Mouse (Mus musculus) ES-Bruce4 (cell line): ENCODE data around the gene Fxyd1. TPM values are rescaled to one million over a fixed set of nuclear protein-coding genes. Genes with fewer than 3 reads are reported as not detected.

Source experiments
- H3K27ac ChIP-seq: 2 replicates; pipeline ENCODE4 v1.5.1; 2012; ENCODE audit warnings: low read length, inconsistent platforms; ENCODE audit not compliant: insufficient read depth
- H3K27me3 ChIP-seq: 2 replicates; pipeline ENCODE4 v1.6.1; 2012; ENCODE audit warnings: mild to moderate bottlenecking, low read length, inconsistent platforms; ENCODE audit not compliant: control insufficient read depth, poor library complexity, insufficient read depth, severe bottlenecking
- H3K36me3 ChIP-seq: 2 replicates; pipeline ENCODE4 v1.6.1; 2012; ENCODE audit warnings: inconsistent platforms, mild to moderate bottlenecking, low read length, moderate library complexity; ENCODE audit not compliant: control insufficient read depth, poor library complexity, insufficient read depth, severe bottlenecking
- H3K4me1 ChIP-seq: one replicate; pipeline ENCODE4 v1.8.1; 2011; ENCODE audit warnings: low read length; ENCODE audit not compliant: control insufficient read depth, insufficient read depth
- H3K4me3 ChIP-seq: 2 replicates; pipeline ENCODE4 v1.5.1; 2011; ENCODE audit warnings: low read depth, mild to moderate bottlenecking, low read length
- H3K9ac ChIP-seq: 2 replicates; pipeline ENCODE4 v1.6.1; 2012; ENCODE audit warnings: low read depth, mild to moderate bottlenecking, inconsistent platforms; ENCODE audit not compliant: poor library complexity, severe bottlenecking
- H3K9me3 ChIP-seq: replicated peaks from 2 replicates; pipeline ENCODE4 v1.6.1; 2012; ENCODE audit warnings: mild to moderate bottlenecking, low read length, inconsistent platforms; ENCODE audit not compliant: control insufficient read depth, poor library complexity, insufficient read depth, severe bottlenecking
- CTCF ChIP-seq: IDR thresholded peaks from one replicate; pipeline ENCODE4 v1.8.1; 2011; ENCODE audit warnings: low read depth, low read length
- EP300 ChIP-seq: IDR thresholded peaks from 2 replicates; pipeline ENCODE4 v1.6.1; 2011; ENCODE audit warnings: low read depth, low read length; ENCODE audit not compliant: insufficient read depth
- POLR2A ChIP-seq: IDR thresholded peaks from one replicate; pipeline ENCODE4 v1.8.1; 2011; ENCODE audit warnings: low read length; ENCODE audit not compliant: insufficient read depth
- polyA plus RNA-seq: library from polyadenylated mRNA; stranded (reverse); fragments of >200 nt; gene quantifications from 2 replicates; pipeline ENCODE4 v1.2.4, GENCODE M21; 2011; ENCODE audit warnings: low read depth; ENCODE audit not compliant: missing spikeins, insufficient read depth, insufficient read length

Fxyd1 gene
- polyA plus RNA-seq, 1 experiment, result 2.1 TPM

DNA sequence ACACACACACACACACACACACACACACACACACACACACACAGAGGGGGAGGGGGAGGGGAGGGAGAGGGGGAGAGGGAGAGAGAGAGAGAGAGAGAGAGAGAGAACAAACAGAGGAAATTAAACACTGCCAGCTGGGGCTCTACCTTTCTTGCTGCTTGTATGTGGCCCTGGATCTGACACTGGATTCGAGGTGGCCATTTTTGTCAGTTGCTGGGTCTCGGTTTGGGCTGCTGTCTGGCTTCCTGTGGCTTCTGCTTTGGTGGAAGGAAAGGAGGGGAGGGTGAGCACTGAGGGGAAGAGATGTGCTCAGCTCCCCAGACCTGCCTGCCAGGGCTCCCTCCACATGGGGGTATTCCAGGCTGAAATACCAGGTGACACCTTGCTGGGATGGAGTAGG is 19.3 kb downstream of the Fxyd1 start:
- TF ChIP-seq EP300, result no peak
- TF ChIP-seq CTCF, result no peak
- TF ChIP-seq POLR2A, result no peak
- Histone ChIP-seq H3K9me3 (no peaks in the 10 kb centered on the region), H3K27me3 (no peaks in the 10 kb centered on the region), H3K4me1 (no peaks in the 10 kb centered on the region), H3K9ac (no peak overlapping the region), H3K27ac (no peak overlapping the region), H3K4me3 (no peak overlapping the region), H3K36me3 (no peaks in the 10 kb centered on the region)

DNA sequence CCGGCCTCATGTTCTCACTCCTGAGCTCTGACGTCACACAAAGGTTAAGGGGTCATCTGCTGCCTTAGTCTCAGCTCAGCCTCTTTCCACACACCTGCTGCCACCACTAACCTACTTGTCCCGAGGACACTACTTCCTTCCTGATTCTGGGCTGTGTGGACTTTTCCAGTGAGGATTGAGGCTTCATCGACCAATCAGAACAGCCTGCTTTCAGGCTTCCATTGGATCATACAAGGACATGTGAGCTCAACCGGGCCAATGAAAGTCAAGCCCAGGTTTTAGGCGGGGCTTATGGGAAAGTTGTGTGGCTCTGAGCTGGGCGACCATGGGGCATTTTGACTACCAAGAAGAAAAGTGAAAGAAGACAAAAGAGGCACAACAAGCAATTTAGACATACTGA is 20.1 kb downstream of the Fxyd1 start:
- TF ChIP-seq EP300, result no peak
- TF ChIP-seq POLR2A, result no peak
- TF ChIP-seq CTCF, result no peak
- H3K27me3 ChIP-seq, result no peaks in the 10 kb centered on the region
- H3K4me1 ChIP-seq, result no peaks in the 10 kb centered on the region
- H3K9me3 ChIP-seq, result no peaks in the 10 kb centered on the region
- no peak overlapping the region for H3K9ac ChIP-seq
- no peak overlapping the region for H3K27ac ChIP-seq
- H3K4me3 ChIP-seq, result no peak overlapping the region
- no peaks in the 10 kb centered on the region for H3K36me3 ChIP-seq

DNA sequence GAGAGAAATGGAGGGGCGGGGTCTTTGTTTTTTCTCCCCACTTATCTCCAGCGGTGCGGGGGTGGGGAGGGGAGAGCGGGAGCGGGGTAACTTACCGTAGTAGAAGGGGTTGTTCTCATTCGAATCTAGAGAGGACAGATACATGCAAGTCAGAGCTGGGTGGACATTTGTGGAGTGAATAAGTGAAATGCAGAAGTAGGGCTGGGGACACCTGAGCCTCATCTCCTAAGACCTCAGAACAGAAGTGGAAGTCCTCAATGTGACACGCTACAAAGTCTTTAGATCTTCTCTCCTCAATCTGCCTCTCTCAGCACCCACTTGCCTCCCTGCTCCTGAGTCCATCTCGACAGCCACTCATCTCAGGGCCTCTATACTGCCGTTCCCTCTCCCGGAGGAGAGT is 21.7 kb downstream of the Fxyd1 start:
- no peak overlapping the region for H3K27ac ChIP-seq
- no peaks in the 10 kb centered on the region for H3K9me3 ChIP-seq
- H3K4me3 ChIP-seq, result no peak overlapping the region
- TF ChIP-seq POLR2A (no peak), CTCF (no peak), EP300 (no peak)
- H3K4me1 ChIP-seq, result no peaks in the 10 kb centered on the region
- H3K36me3 ChIP-seq, result no peaks in the 10 kb centered on the region
- no peaks in the 10 kb centered on the region for H3K27me3 ChIP-seq
- no peak overlapping the region for H3K9ac ChIP-seq

DNA sequence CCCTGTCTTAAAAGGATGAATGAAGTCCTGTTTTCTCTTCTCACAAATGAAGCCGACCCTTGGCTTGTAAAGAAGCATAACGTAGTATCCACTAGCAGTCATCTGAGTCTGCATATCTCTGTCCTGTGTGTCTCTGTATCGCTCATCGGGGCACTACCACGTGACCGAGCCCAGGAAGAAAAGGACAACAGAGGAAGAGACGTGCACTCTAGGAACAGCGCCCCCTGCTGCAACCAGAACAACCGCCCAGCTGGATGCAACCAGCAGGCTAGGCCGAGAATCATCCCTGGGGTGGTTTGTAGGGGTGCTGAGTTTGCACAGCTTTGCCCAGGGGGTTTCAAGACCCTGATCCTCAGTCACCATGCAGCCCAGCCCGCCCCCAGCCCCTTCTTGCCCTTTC is 22.2 kb downstream of the Fxyd1 start:
- no peaks in the 10 kb centered on the region for H3K36me3 ChIP-seq

DNA sequence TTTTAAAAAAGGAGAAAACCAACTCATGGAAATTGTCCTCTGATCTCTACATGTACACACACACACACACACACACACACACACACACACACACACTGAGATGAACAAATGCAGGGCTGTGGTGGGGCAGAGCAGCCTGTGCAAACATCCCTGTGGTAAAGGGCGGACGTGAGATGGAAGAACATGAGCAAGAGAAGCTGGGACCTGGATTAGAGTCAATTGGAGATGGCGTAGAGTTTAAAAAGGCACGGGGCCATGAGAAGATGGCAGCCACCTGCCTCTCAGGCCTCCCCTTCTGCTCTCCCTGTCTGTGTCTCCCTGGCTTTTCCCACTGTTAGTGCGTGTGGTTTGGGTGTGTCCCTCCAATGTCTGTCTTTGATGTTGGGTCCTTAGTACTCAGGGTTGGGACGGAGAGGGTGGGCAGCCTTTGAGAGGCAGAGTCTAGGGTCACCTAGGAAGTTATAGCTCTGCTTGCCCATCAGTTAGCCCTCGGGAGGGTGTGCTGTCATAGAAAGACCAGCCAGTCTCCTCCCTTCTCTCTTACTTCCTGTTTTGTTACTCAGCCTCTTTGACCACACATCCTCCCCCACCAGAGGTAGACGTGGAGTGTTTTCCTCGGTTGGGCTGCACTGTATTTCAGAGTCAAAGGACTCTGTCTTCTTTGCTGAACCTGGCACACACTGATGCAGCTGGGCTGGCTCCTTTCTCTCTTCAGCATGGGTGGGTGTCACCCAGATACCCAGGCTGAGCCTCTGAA is 23.4 kb downstream of the Fxyd1 start:
- H3K9me3 ChIP-seq, result no peaks in the 10 kb centered on the region
- no peak overlapping the region for H3K27ac ChIP-seq
- H3K9ac ChIP-seq, result no peak overlapping the region
- H3K27me3 ChIP-seq, result no peaks in the 10 kb centered on the region
- H3K4me1 ChIP-seq, result no peaks in the 10 kb centered on the region
- H3K36me3 ChIP-seq, result no peaks in the 10 kb centered on the region
- TF ChIP-seq POLR2A (no peak), CTCF (no peak), EP300 (no peak)
- no peak overlapping the region for H3K4me3 ChIP-seq

More for the DNA sequence above, 22.2 kb downstream of the Fxyd1 start:
- Histone ChIP-seq H3K4me1 (no peaks in the 10 kb centered on the region), H3K27ac (no peak overlapping the region), H3K9me3 (no peaks in the 10 kb centered on the region), H3K27me3 (no peaks in the 10 kb centered on the region), H3K4me3 (no peak overlapping the region), H3K9ac (no peak overlapping the region)
- TF ChIP-seq CTCF (peak; percentile 57), EP300 (no peak), POLR2A (no peak)

DNA sequence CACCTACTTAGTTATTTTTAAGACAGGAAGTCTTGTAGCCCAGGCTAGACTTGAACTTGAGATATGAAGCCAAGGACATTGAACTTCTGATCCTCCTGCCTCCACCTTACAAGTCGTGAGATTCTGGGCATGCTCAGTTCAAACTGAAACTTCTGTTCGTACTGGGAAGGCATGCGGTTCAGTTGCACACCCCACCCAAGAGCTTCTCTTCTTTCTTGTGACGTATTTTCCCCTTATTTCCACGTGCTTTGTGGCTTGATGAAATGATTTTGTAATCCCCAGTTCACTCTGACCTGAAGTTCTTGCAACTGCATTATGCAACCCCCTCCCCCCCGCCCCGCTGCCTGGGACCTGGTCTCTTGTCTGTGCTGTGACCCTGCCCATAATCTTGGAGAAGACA is 25.3 kb downstream of the Fxyd1 start:
- Histone ChIP-seq H3K27ac (no peak overlapping the region), H3K4me3 (no peak overlapping the region), H3K9me3 (no peaks in the 10 kb centered on the region), H3K9ac (no peak overlapping the region), H3K4me1 (no peaks in the 10 kb centered on the region), H3K27me3 (no peaks in the 10 kb centered on the region), H3K36me3 (no peaks in the 10 kb centered on the region)
- TF ChIP-seq POLR2A (no peak), CTCF (no peak), EP300 (no peak)
